Mouse (Mus musculus) liver, adult 2 months (tissue): Measurements from ENCODE around the gene Hist1h4m. TPM values are rescaled to one million over a fixed set of nuclear protein-coding genes. Genes with fewer than 3 reads are reported as not detected.
"Not testable (repeated sequence)": the region's sequence is repeated elsewhere in the genome, so short reads cannot be mapped to it uniquely, and the experiment has no call there.

Experiments used
- DNase-seq: peaks from one replicate; pipeline ENCODE4 v3.0.0-alpha.2; 2011; ENCODE audit warnings: low read depth, low spot score; ENCODE audit errors: extremely low read depth
- H3K27ac ChIP-seq: fragments of 200-500 bp; replicated peaks from 2 replicates; pipeline ENCODE4 v1.5.1; 2012; ENCODE audit warnings: low read depth, mild to moderate bottlenecking, control low read depth, inconsistent platforms, low read length; ENCODE audit not compliant: insufficient read depth
- H3K27me3 ChIP-seq: fragments of 200-500 bp; 2 replicates; pipeline ENCODE4 v1.6.1; 2012; ENCODE audit warnings: mild to moderate bottlenecking, moderate library complexity, low read length, inconsistent platforms; ENCODE audit not compliant: control insufficient read depth, insufficient read depth
- H3K36me3 ChIP-seq: fragments of 200-500 bp; 2 replicates; pipeline ENCODE4 v1.6.1; 2012; ENCODE audit warnings: low read length, inconsistent platforms; ENCODE audit not compliant: control insufficient read depth, insufficient read depth
- H3K4me1 ChIP-seq: fragments of 200-500 bp; 2 replicates; pipeline ENCODE4 v1.6.1; 2011; ENCODE audit warnings: low read length; ENCODE audit not compliant: control insufficient read depth, insufficient read depth
- H3K4me3 ChIP-seq: fragments of 200-500 bp; 2 replicates; pipeline ENCODE4 v1.5.1; 2011; ENCODE audit warnings: low read depth, mild to moderate bottlenecking, control low read depth, low read length, moderate library complexity; ENCODE audit not compliant: insufficient read depth
- H3K79me2 ChIP-seq: fragments of 200-500 bp; 2 replicates; pipeline ENCODE4 v1.6.1; 2012; ENCODE audit warnings: inconsistent platforms, mild to moderate bottlenecking, low read length, moderate library complexity; ENCODE audit not compliant: control insufficient read depth, insufficient read depth
- H3K9ac ChIP-seq: fragments of 200-500 bp; 2 replicates; pipeline ENCODE4 v1.6.1; 2012; ENCODE audit warnings: low read depth, mild to moderate bottlenecking, control low read depth, inconsistent platforms, low read length
- CTCF ChIP-seq: fragments of 200-500 bp; IDR thresholded peaks from 2 replicates; pipeline ENCODE4 v1.5.1; 2011; ENCODE audit warnings: low read depth, low read length, control low read depth
- POLR2A ChIP-seq: fragments of 200-500 bp; IDR thresholded peaks from 2 replicates; pipeline ENCODE4 v1.6.1; 2011; ENCODE audit warnings: low read length, control low read depth; ENCODE audit not compliant: insufficient read depth; ENCODE audit errors: extremely low read depth
- WGBS: fragments of 180-500 bp; shearing (Covaris S2); methylation state at CpG from one replicate; pipeline ENCODE4 v1.1.7; 2018; 5-methylcytosine and 5-hydroxymethylcytosine counted together
- polyA plus RNA-seq: library from polyadenylated mRNA; depleted of rRNA; stranded (reverse); fragments of >200 nt; gene quantifications from 2 replicates; pipeline ENCODE4 v1.2.3, GENCODE M21; 2012; rRNA removed
- total RNA-seq: library from RNA; depleted of rRNA; stranded (reverse); fragments of >200 nt; gene quantifications from 2 replicates; pipeline ENCODE4 v1.2.3, GENCODE M21; 2014; rRNA removed

Gene Hist1h4m
- total RNA-seq (0.60 and 0.74 TPM in 2 replicates), polyA plus RNA-seq (not detected in 2 replicates)

DNA sequence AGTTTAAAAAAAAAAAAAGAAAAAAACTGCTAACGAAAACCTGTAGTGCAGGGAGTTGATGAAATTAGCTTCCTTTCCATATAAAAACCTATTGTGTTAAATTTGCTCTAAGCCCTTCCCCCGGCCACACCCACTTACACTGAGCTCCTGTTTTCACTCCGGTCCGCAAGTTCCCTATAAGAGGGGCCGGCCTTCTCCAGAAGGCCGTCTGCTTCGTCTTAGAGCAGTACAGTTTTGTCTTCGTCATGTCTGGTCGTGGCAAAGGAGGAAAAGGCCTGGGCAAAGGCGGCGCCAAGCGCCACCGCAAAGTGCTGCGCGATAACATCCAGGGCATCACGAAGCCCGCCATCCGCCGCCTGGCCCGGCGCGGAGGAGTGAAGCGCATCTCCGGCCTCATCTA lies at the start of gene Hist1h4m:
Gene Hist1h4m, plus strand, starts transcription at position 208 of the 400 bp plus-strand sequence.
- H3K4me3 ChIP-seq: peak within 1 kb of the TSS; percentile 30; the same call in 1 of the 2 replicates
- not testable (repeated sequence) for H3K27me3 ChIP-seq, H3K9ac ChIP-seq, DNase-seq, H3K79me2 ChIP-seq, H3K36me3 ChIP-seq, H3K4me1 ChIP-seq, H3K27ac ChIP-seq
- WGBS: no CpG with 5 or more reads among the region's 24 CpGs

- Histone ChIP-seq H3K36me3 (no peaks in the 10 kb centered on the region), H3K9ac (peak overlapping the region; percentile 69), H3K4me1 (peaks cover 7% of the 10 kb centered on the region), H3K79me2 (no peaks in the 10 kb centered on the region), H3K27ac (peak overlapping the region; percentile 8; the same call in 1 of the 2 replicates), H3K4me3 (peak overlapping the region; percentile 57), H3K27me3 (no peaks in the 10 kb centered on the region)
- DNase-seq: peak; percentile 68
- WGBS: 3% methylated on average over 33 of the region's 33 CpGs
- TF ChIP-seq POLR2A (no peak), CTCF (no peak)
Observed at GRCm38 (mm10) chr13:21778814-21779766, 32.5 kb upstream of the Hist1h4m start.

DNA sequence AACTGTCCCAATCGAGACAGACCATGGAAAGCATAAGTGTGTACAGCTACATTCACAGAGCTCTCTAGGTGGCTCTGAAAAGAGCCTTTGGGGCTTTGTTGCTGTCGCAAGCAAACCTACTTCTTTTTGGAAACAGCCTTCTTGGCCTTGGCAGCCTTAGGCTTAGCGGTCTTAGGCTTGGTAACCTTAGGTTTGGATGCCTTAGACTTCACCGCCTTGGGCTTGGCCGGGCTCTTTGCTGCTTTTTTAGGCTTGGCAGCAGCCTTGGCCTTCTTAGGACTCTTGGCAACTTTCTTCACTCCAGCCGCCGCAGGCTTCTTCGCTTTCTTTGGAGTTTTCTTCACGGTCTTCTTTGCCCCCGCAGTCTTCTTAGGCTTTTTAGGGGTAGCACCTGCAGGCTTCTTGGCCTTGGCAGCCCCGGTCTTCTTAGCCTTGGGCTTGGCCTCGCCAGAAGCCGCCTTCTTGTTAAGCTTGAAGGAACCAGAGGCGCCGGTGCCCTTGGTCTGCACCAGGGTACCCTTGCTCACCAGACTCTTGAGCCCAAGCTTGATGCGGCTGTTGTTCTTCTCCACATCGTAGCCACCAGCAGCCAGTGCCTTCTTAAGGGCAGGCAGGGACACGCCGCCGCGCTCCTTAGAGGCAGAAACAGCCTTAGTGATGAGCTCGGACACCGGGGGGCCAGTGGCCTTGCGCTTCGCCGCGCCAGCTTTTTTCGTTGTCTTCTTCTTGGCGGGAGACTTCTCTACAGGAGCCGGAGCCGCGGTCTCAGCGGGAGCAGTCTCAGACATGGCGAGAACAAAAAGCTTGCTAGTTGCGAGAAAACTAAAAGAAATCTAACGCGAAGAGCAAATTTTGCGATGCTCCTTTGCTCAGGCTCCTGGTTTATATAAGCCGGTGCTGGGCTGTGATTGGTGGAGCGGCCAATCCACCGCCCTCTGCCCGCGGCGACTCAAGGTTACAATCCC lies 31.5 kb upstream of the Hist1h4m start, which contains the start of gene Hist1h1b:
Gene Hist1h1b, minus strand, starts transcription at position 859 of the 965 bp plus-strand sequence.
- Histone ChIP-seq H3K9ac (peak within 1 kb of the TSS; percentile 69), H3K36me3 (no peaks in the 10 kb centered on the region), H3K27me3 (no peaks in the 10 kb centered on the region), H3K27ac (no peak within 1 kb of the TSS), H3K4me3 (peak within 1 kb of the TSS; percentile 57), H3K79me2 (no peaks in the 10 kb centered on the region), H3K4me1 (peaks cover 7% of the 10 kb centered on the region)
- TF ChIP-seq POLR2A: 0 out of 2 replicates have a peak, but pooled peaks have one; percentile 30
- TF ChIP-seq CTCF: no peak
- WGBS: 1% methylated on average over 44 of the region's 44 CpGs
- peak; percentile 31 for DNase-seq

DNA sequence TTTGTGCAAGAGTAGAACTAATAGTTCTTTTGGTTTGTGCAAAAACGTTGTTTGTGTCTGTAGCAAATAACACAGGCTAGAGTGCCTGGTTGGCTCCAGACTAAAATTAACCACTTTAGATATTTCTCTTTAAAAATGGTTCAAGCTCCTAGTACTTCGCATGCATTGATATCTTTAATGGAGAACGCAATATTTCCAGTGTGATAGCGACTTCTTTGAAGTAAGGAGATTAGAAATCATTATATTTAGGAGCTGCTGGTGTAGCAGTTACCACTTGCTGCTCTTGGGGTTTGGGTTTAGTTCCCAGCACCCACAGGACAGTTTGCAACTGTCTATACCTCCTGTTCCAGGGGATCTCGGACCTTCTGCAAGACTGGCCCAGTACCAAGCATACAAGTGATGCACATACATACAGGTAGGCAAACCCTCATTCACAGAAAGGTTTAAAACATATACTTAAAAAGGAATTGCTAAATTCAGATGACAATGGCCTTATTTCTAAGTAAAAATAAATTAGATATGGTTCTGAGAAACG lies 30.5 kb upstream of the Hist1h4m start:
- 54% methylated on average over 6 of the region's 6 CpGs for WGBS
- Histone ChIP-seq H3K79me2 (no peaks in the 10 kb centered on the region), H3K36me3 (no peaks in the 10 kb centered on the region), H3K9ac (no peak overlapping the region), H3K27me3 (no peaks in the 10 kb centered on the region), H3K4me1 (peaks cover 7% of the 10 kb centered on the region), H3K27ac (no peak overlapping the region), H3K4me3 (no peak overlapping the region)
- DNase-seq: no peak
- TF ChIP-seq CTCF: no peak
- TF ChIP-seq POLR2A: no peak

GRCm38 (mm10) chr13:21781639-21782038 lies 29.9 kb upstream of the Hist1h4m start:
- H3K9ac ChIP-seq: no peak overlapping the region
- peaks cover 7% of the 10 kb centered on the region for H3K4me1 ChIP-seq
- no peak for DNase-seq
- H3K27me3 ChIP-seq: no peaks in the 10 kb centered on the region
- H3K36me3 ChIP-seq: no peaks in the 10 kb centered on the region
- 54% methylated on average over 1 of the region's 1 CpGs for WGBS
- TF ChIP-seq CTCF (no peak), POLR2A (no peak)
- no peaks in the 10 kb centered on the region for H3K79me2 ChIP-seq
- no peak overlapping the region for H3K27ac ChIP-seq
- no peak overlapping the region for H3K4me3 ChIP-seq
